Mouse (Mus musculus): Measurements from ENCODE around the gene Exosc3. TPM values are rescaled to one million over a fixed set of nuclear protein-coding genes. Genes with fewer than 3 reads are reported as not detected.

The Exosc3 gene
- total and polyA plus RNA-seq, 3 experiments = 165 to 255 (median 213) TPM

DNA sequence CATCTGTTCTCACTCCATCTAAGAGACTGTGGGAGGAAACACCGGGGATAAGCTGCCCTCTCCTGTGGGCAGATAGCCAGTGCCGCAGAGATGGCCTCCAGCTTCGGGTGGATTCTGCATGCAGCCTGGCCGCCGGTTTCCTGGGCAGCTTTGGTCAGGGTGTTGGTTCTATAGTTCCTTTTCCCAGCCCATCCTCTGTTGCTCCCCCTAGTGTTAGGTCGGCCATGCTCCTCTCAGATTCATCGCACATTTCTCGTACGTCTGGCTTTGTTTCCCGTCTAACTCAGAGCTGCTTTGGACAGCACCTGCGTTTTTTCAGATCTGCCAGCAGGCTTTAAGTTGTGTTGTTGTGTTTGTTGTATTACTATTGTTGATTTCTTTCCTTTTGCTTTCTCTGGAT is 34.5 kb downstream of the Exosc3 start:
- Histone ChIP-seq H3K79me2 (replicated peaks; ENCODE audit: control insufficient read depth, extremely low read depth, insufficient read depth, poor library complexity, severe bottlenecking) (no peaks in the 10 kb centered on the region), H3K36me3 (replicated peaks in 1 of 2; ENCODE audit: control insufficient read depth in 1 of 2, insufficient read depth in 1 of 2, low read length in 1 of 2) (peaks cover 22 to 72% of the 10 kb centered on the region in 2 experiments), H3K4me1 (ENCODE audit: control insufficient read depth in 1 of 2, insufficient read depth in 2 of 2) (no peaks in the 10 kb centered on the region), H3K9me3 (replicated peaks; ENCODE audit: low read length) (peaks cover 4% of the 10 kb centered on the region), H3K4me3 (replicated peaks in 1 of 3; ENCODE audit: low read depth in 2 of 3, low read length in 2 of 3, poor library complexity in 1 of 3) (no peak overlapping the region), H3K9ac (ENCODE audit: insufficient read depth, low read depth) (no peak overlapping the region), H3K4me2 (ENCODE audit: insufficient read depth, low read depth, poor library complexity, severe bottlenecking) (no peak overlapping the region), H3K27ac (ENCODE audit: insufficient read depth, low read depth) (no peak overlapping the region), H3K27me3 (replicated peaks) (no peaks in the 10 kb centered on the region)
- in situ Hi-C loops (cut with MboI; ENCODE audit: low pct_ligation_motif_present, low pct_unique_long_range_greater_than_20kb, low sequenced_read_pairs) = no loop called here
- peak; percentile 19 for DNase-seq (ENCODE audit: extremely low read depth)
- TF ChIP-seq SIN3A (IDR thresholded peaks at IDR 0.05; ENCODE audit: low read length) = no peak
- peak; percentile 45 for TF ChIP-seq SMC3 (IDR thresholded peaks at IDR 0.05; ENCODE audit: low read depth, low read length)
- TF ChIP-seq CTCF (conservative IDR thresholded peaks at IDR 0.05 in 1 of 2, IDR thresholded peaks at IDR 0.05 in 1 of 2; ENCODE audit: low read depth in 2 of 2, low read length in 2 of 2) = peak in 1 of 2 experiments; percentile 59; a peak in 2 of 4 replicates
- dilution Hi-C loops (cut with MboI; ENCODE audit: extremely low pct_ligation_motif_present, extremely low pct_unique_long_range_greater_than_20kb, low sequenced_read_pairs) = no loop called here

DNA sequence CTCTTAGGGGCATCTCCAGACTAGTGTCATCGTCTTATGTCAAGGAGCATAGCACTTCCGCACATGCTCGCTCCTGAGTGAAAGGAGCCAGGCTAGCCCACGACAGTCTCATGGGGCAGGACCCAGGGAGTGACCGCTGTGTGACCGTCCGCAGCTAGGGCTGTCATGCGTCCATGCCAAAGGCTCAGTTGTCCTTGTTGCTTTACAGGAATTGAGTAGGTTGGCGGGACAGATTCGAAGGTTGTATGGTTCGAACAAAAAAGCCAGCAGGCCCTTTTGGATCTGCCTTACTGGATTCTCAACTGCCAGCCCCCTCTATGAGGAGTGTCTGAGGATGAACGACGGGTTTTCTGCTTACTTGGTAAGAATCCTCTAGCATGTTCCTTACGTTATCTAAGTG is 37.0 kb downstream of the Exosc3 start:
- Histone ChIP-seq H3K4me1 (ENCODE audit: control insufficient read depth in 1 of 2, insufficient read depth in 2 of 2) (no peaks in the 10 kb centered on the region), H3K79me2 (replicated peaks; ENCODE audit: control insufficient read depth, extremely low read depth, insufficient read depth, poor library complexity, severe bottlenecking) (no peaks in the 10 kb centered on the region), H3K4me2 (ENCODE audit: insufficient read depth, low read depth, poor library complexity, severe bottlenecking) (no peak overlapping the region), H3K36me3 (replicated peaks in 1 of 2; ENCODE audit: control insufficient read depth in 1 of 2, insufficient read depth in 1 of 2, low read length in 1 of 2) (peaks cover 27 to 78% of the 10 kb centered on the region in 2 experiments), H3K27ac (ENCODE audit: insufficient read depth, low read depth) (no peak overlapping the region), H3K4me3 (replicated peaks in 1 of 3; ENCODE audit: low read depth in 2 of 3, low read length in 2 of 3, poor library complexity in 1 of 3) (no peak overlapping the region), H3K9me3 (replicated peaks; ENCODE audit: low read length) (peaks cover 4% of the 10 kb centered on the region), H3K27me3 (replicated peaks) (no peaks in the 10 kb centered on the region), H3K9ac (ENCODE audit: insufficient read depth, low read depth) (no peak overlapping the region)
- no peak for DNase-seq (ENCODE audit: extremely low read depth)
- dilution Hi-C loops (cut with MboI; ENCODE audit: extremely low pct_ligation_motif_present, extremely low pct_unique_long_range_greater_than_20kb, low sequenced_read_pairs) (no loop called here), in situ Hi-C loops (cut with MboI; ENCODE audit: low pct_ligation_motif_present, low pct_unique_long_range_greater_than_20kb, low sequenced_read_pairs) (no loop called here)
- TF ChIP-seq GABPA (IDR thresholded peaks at IDR 0.05; ENCODE audit: insufficient replicate concordance, low read depth, low read length) (no peak), MEF2A (IDR thresholded peaks at IDR 0.05; ENCODE audit: borderline replicate concordance, low read depth, low read length) (no peak), PAX5 (IDR thresholded peaks at IDR 0.05; ENCODE audit: low read length) (no peak), MAX (IDR thresholded peaks at IDR 0.05; ENCODE audit: low read length) (no peak), ZKSCAN1 (IDR thresholded peaks at IDR 0.05; ENCODE audit: borderline replicate concordance, low read depth, low read length) (no peak), IRF4 (IDR thresholded peaks at IDR 0.05; ENCODE audit: low read depth, low read length) (no peak)

DNA sequence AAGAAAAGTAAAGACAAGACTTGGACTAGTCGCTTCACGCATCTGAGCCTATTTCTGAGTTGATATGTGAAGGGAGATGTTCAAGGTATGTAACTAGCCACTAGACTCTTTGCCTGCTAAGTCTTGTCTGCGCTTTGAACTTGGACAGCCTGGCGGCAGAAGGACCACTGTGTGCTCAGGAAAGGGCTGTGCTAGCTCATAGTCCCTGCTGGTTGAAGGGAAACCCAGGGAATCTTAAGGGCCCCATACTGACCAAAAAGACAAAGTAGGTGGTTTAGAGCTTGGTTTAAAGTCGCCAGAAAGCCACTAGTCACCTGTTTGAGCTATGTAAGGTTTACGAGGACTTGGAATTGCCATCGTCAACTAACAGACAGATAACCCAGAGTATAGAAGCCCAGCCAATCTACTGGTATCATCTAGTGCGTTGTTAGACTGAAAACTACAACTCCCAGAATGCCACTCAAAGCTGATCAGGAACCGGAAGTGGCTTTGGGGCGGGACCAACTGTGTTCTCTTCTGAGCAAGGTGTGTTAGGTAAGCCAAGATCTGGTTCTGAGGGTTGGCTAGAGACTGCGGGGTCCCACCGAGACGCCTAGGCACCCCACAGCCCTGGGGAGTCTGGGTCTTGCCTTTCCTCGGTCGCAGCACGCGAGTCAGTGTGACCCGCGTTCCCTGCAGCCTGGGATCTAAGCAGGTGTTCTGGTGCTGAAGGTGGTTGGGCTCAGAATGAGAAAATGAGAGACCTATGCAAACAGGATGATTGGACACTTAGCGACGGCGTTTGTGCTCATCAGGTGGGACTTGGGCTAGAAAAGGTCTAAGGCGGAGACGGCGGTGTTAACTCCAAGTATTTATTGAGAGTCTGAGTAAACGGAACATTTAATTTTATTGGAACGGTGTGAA is 45.6 kb downstream of the Exosc3 start, which contains the start of gene Trmt10b:
TSS of gene Trmt10b (plus strand) at position 466 of the 903 bp plus-strand sequence.
- no peaks in the 10 kb centered on the region for H3K27me3 ChIP-seq (replicated peaks)
- peak within 1 kb of the TSS; percentile 90 to 97 (median 95) for H3K4me3 ChIP-seq (replicated peaks in 1 of 3; ENCODE audit: low read depth in 2 of 3, low read length in 2 of 3, poor library complexity in 1 of 3)
- dilution Hi-C loops (cut with MboI; ENCODE audit: extremely low pct_ligation_motif_present, extremely low pct_unique_long_range_greater_than_20kb, low sequenced_read_pairs) (no loop called here), in situ Hi-C loops (cut with MboI; ENCODE audit: low pct_ligation_motif_present, low pct_unique_long_range_greater_than_20kb, low sequenced_read_pairs) (loop anchor here (25.0 kb wide), 1 partner anchor 490 kb away; the partner anchor contains the start of gene Aldh1b1)
- peaks cover 0 to 11% of the 10 kb centered on the region in 2 experiments; a peak in 2 of 4 replicates for H3K4me1 ChIP-seq (ENCODE audit: control insufficient read depth in 1 of 2, insufficient read depth in 2 of 2)
- H3K27ac ChIP-seq (ENCODE audit: insufficient read depth, low read depth) = no peak within 1 kb of the TSS
- peak; percentile 85 for DNase-seq (ENCODE audit: extremely low read depth)
- peak within 1 kb of the TSS; percentile 47 for H3K9ac ChIP-seq (ENCODE audit: insufficient read depth, low read depth)
- peaks cover 4 to 20% of the 10 kb centered on the region in 2 experiments for H3K36me3 ChIP-seq (replicated peaks in 1 of 2; ENCODE audit: control insufficient read depth in 1 of 2, insufficient read depth in 1 of 2, low read length in 1 of 2)
- H3K4me2 ChIP-seq (ENCODE audit: insufficient read depth, low read depth, poor library complexity, severe bottlenecking) = peak within 1 kb of the TSS; percentile 94
- H3K79me2 ChIP-seq (replicated peaks; ENCODE audit: control insufficient read depth, extremely low read depth, insufficient read depth, poor library complexity, severe bottlenecking) = no peaks in the 10 kb centered on the region; the same call in 1 of the 2 replicates
- no peaks in the 10 kb centered on the region for H3K9me3 ChIP-seq (replicated peaks; ENCODE audit: low read length)
- TF ChIP-seq CHD2 (IDR thresholded peaks at IDR 0.05; ENCODE audit: low read length) (0 out of 2 replicates have a peak, but pooled peaks have one; percentile 25), CTCF (conservative IDR thresholded peaks at IDR 0.05 in 1 of 2, IDR thresholded peaks at IDR 0.05 in 1 of 2; ENCODE audit: low read depth in 2 of 2, low read length in 2 of 2) (no peak), TBP (conservative IDR thresholded peaks at IDR 0.05; ENCODE audit: low read depth, low read length) (peak; percentile 71; the same call in 1 of the 2 replicates), IRF4 (IDR thresholded peaks at IDR 0.05; ENCODE audit: low read depth, low read length) (no peak), GABPA (IDR thresholded peaks at IDR 0.05; ENCODE audit: insufficient replicate concordance, low read depth, low read length) (peak; percentile 73; the same call in 1 of the 2 replicates), POLR2AphosphoS2 (IDR thresholded peaks at IDR 0.05; ENCODE audit: low read depth, low read length) (no peak), NRF1 (IDR thresholded peaks at IDR 0.05; ENCODE audit: low read depth, low read length) (no peak), MXI1 (IDR thresholded peaks at IDR 0.05; ENCODE audit: low read depth, low read length) (0 out of 2 replicates have a peak, but pooled peaks have one; percentile 42), BHLHE40 (IDR thresholded peaks at IDR 0.05; ENCODE audit: low read depth, low read length) (no peak), CHD1 (IDR thresholded peaks at IDR 0.05; ENCODE audit: low read depth, low read length) (no peak), MAZ (IDR thresholded peaks at IDR 0.05; ENCODE audit: low read depth, low read length) (no peak), MEF2A (IDR thresholded peaks at IDR 0.05; ENCODE audit: borderline replicate concordance, low read depth, low read length) (no peak), SIN3A (IDR thresholded peaks at IDR 0.05; ENCODE audit: low read length) (peak; percentile 67), PAX5 (IDR thresholded peaks at IDR 0.05; ENCODE audit: low read length) (no peak), ZNF384 (IDR thresholded peaks at IDR 0.05; ENCODE audit: low read depth, low read length) (no peak), KAT2A (IDR thresholded peaks at IDR 0.05; ENCODE audit: insufficient replicate concordance, low read length) (peak; percentile 96; the same call in 1 of the 2 replicates), ZMIZ1 (IDR thresholded peaks at IDR 0.05; ENCODE audit: low read depth, low read length) (no peak), MAX (IDR thresholded peaks at IDR 0.05; ENCODE audit: low read length) (no peak), POLR2A (IDR thresholded peaks at IDR 0.05; ENCODE audit: low read depth, low read length) (peak; percentile 58), MAFK (IDR thresholded peaks at IDR 0.05; ENCODE audit: insufficient replicate concordance, low read length) (no peak)
